Mouse (Mus musculus) gastrocnemius, postnatal 4 days (tissue): ENCODE measurements around the gene Lbhd1. TPM values are rescaled to one million over a fixed set of nuclear protein-coding genes. Genes with fewer than 3 reads are reported as not detected.
A peak's percentile ranks its signal among the peaks of the same experiment; 100 is the strongest.
"Not testable (repeated sequence)": the region's sequence is repeated elsewhere in the genome, so short reads cannot be mapped to it uniquely, and the experiment has no call there.

Source experiments
- DNase-seq, 2 experiments: peaks; one replicate each; pipeline ENCODE4 v3.0.0; 2021 to 2022; ENCODE audit warnings: low spot score in 2 of 2, mixed read lengths in 2 of 2
- long read RNA-seq, 2 experiments: library from polyadenylated mRNA; stranded (forward); transcript quantifications; one replicate each; pipeline ENCODE4 v2.0.0; 2021
- total RNA-seq, 2 experiments: library from RNA; stranded (reverse); gene quantifications; 2 replicates each; pipeline ENCODE4 v1.2.3; 2021

Gene Lbhd1
- 10 to 100 TPM in 1 of 2 experiments, 1 to 10 TPM in 1; 2.4 to 11.4 TPM for total RNA-seq
- long read RNA-seq, experiment 1 = 0 reads
- long read RNA-seq, experiment 2 = 0 reads

- no peak for DNase-seq
These were observed at the start of gene Lbhd1, which contains the start of gene Gm49403 for GRCm38 (mm10) chr19:8883616-8884015. Lbhd1 (plus strand) TSS chr19:8883732. Gm49403 (plus strand) TSS chr19:8883930.

- not testable (repeated sequence) for DNase-seq
These were observed 47.2 kb upstream of the Lbhd1 start for GRCm38 (mm10) chr19:8836327-8836726.

GRCm38 (mm10) chr19:8837251-8837791, 46.2 kb upstream of the Lbhd1 start, which contains the start of gene Bscl2:
Bscl2 (plus strand) TSS chr19:8837467.
- DNase-seq = peak; percentile 53 to 83

- DNase-seq = peak in 1 of 2 experiments; percentile 42
These were observed 45.3 kb upstream of the Lbhd1 start for GRCm38 (mm10) chr19:8838041-8838730.

GRCm38 (mm10) chr19:8839103-8839907, 44.2 kb upstream of the Lbhd1 start, which contains the start of gene Gng3:
Gng3 (minus strand) TSS chr19:8839194.
- DNase-seq = no peak

GRCm38 (mm10) chr19:8839908-8840791, 43.4 kb upstream of the Lbhd1 start:
- DNase-seq = peak in 1 of 2 experiments; percentile 77

GRCm38 (mm10) chr19:8841012-8841411, 42.5 kb upstream of the Lbhd1 start:
- no peak for DNase-seq

- no peak for DNase-seq
These were observed 40.6 kb upstream of the Lbhd1 start for GRCm38 (mm10) chr19:8842961-8843360.

GRCm38 (mm10) chr19:8844371-8845129, 39.0 kb upstream of the Lbhd1 start:
- peak; percentile 50 to 83 for DNase-seq

- DNase-seq = no peak
These were observed 35.2 kb upstream of the Lbhd1 start for GRCm38 (mm10) chr19:8848356-8848755.

- peak; percentile 45 to 66 for DNase-seq
These were observed 33.1 kb upstream of the Lbhd1 start, which contains the start of gene Lrrn4cl for GRCm38 (mm10) chr19:8850402-8850901. Lrrn4cl (plus strand) TSS chr19:8850768.

- DNase-seq = no peak
These were observed 31.9 kb upstream of the Lbhd1 start for GRCm38 (mm10) chr19:8851639-8852038.

GRCm38 (mm10) chr19:8852236-8852928, 31.1 kb upstream of the Lbhd1 start:
- DNase-seq = no peak

GRCm38 (mm10) chr19:8853117-8853516, 30.4 kb upstream of the Lbhd1 start:
- DNase-seq = no peak

GRCm38 (mm10) chr19:8857689-8858088, 25.8 kb upstream of the Lbhd1 start:
- peak in 1 of 2 experiments; percentile 55 for DNase-seq

- DNase-seq = no peak
These were observed 24.5 kb upstream of the Lbhd1 start for GRCm38 (mm10) chr19:8859018-8859417.

- no peak for DNase-seq
These were observed 19.3 kb upstream of the Lbhd1 start for GRCm38 (mm10) chr19:8864265-8864664.

- not testable (repeated sequence) for DNase-seq
These were observed 13.2 kb upstream of the Lbhd1 start for GRCm38 (mm10) chr19:8870381-8870780.

- DNase-seq = no peak
These were observed 12.7 kb upstream of the Lbhd1 start for GRCm38 (mm10) chr19:8870838-8871237.
